Mouse (Mus musculus): ENCODE data around the gene Ubxn11. TPM values are rescaled to one million over a fixed set of nuclear protein-coding genes. Genes with fewer than 3 reads are reported as not detected.

The Ubxn11 gene
- polyA plus RNA-seq (2015; fragmentation: Illumina TruSeq; extraction: RNeasy Lipid Tissue Mini Kit (QIAGEN cat#74804); ENCODE audit: low read depth, low replicate concordance): 19.3 TPM

DNA sequence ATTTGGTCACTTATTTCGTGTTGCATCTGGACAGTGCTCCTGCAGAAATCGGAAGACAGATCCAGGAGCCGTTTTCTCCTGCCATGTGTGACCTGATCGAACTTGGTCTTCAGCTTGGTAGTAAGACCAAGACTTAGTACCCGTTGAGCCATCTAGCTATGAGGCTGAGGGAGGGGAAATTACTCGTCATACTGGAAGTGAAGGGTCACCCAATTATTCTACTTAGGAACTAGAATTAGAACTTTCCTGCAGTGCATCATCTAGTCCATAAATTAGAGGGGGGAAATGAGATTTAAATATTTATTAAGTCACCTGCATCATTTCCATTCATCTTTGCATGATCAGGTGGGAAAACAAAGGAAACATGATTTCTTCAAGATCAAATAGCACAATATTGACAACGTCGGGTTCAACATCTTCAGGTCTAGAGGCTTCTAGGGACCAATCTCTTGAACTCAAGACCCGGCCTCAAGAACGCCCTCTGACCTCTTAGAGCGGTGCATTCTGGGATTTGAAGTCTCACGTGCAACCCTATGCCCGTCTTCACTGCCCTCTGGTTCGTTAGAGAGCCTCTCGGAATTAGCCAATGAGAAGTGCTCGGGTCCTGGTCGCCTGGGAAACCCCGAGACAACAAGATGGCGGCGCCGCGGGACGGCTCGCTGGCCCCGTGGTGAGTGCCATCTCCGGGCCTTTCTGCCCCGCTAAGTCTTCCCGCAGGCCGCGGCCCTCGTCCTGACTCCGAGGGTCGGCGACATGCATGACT, at the start of gene Ubxn11:
TSS of gene Ubxn11 (plus strand) at position 592 of the 763 bp plus-strand sequence.

DNA sequence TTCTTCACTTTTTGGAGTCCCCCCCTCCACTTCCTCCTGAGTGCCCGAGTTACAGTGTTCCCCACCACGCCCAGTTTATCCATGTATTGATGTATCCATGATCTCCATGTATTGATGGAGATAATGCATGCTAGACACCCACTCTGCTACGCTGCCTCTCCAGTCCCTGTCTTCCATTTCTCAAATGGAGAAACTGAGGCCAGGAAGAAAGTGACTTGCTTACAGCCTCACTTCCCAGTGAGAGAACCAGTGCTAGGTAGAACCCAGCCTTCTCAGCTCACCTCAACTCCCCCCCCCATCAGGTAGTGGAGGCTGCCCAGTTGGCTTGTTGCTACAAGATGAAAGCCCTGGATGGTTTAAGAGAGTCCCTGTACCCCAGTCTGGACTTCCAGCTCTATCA, 48.8 kb upstream of the Ubxn11 start, which contains the start of gene Zfp683:
TSS of gene Zfp683 (plus strand) at position 301 of the 400 bp plus-strand sequence.

DNA sequence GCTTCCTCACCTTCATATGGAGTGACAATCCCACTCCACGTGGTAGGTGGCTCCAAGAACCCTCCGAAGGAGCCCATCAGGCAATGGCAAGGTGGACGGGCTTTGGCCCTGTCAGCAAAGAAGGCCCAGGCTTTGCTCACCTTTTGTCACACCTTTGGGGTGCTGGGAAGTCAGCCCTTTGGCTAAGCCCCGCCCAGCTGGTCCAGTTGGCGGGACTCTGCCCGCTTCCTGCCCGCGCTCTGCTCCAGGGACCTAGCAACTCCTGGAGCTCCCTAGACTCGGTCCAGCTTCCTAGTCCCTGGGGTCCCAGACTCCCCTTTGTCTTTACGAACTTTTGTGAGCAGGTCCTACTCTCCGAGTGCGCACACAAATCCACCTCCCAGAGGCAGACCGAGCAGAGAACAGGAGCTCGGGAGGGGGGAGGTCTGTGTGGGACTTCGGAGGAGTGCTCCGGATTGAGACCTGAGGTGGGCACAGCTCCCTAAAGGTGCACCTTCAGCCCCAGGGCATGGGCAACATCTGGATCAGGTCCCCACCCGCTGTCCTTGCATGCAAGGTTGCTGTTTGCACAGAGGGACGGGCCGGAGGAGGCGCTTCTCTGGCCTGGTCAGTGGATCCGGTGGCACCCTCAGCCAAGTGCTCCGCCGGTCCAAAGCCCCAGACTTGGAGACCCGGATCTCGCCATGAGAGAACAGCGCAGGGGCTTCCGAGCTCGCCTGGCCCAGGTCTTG, 42.1 kb upstream of the Ubxn11 start, which contains the start of gene Crybg2:
TSS of gene Crybg2 (plus strand) at position 681 of the 731 bp plus-strand sequence.

DNA sequence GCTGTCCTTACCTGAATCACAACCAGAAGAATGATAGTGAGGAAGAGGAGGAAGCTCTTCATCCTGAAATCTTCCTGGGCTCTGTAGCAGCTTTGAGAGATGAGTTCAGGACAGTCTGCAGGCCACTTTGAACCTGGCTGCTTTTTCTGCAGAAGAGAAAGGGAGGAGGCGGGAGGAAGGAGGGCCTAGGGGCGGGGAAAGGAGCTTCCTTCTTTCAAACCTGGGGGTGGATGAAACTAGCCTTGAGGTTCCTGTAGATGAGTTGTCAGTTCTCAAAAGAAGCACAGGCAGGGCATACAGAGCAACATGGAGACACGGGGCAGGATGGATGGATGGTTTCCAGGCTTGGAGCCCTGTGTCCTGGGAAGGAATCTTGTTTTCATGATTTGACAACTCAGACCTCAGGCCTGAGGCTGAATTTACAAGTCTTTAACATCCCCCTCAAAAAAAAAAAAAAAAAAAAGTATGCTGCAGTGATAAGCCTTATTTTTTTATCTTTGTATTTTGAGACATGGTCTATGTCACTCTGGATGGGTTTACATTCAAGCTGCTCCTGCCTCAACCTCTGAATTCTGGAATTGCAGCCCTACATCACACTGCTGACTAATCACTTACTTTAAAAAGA, 7.3 kb upstream of the Ubxn11 start, which contains the start of gene Cd52:
TSS of gene Cd52 (minus strand) at position 160 of the 625 bp plus-strand sequence.

DNA sequence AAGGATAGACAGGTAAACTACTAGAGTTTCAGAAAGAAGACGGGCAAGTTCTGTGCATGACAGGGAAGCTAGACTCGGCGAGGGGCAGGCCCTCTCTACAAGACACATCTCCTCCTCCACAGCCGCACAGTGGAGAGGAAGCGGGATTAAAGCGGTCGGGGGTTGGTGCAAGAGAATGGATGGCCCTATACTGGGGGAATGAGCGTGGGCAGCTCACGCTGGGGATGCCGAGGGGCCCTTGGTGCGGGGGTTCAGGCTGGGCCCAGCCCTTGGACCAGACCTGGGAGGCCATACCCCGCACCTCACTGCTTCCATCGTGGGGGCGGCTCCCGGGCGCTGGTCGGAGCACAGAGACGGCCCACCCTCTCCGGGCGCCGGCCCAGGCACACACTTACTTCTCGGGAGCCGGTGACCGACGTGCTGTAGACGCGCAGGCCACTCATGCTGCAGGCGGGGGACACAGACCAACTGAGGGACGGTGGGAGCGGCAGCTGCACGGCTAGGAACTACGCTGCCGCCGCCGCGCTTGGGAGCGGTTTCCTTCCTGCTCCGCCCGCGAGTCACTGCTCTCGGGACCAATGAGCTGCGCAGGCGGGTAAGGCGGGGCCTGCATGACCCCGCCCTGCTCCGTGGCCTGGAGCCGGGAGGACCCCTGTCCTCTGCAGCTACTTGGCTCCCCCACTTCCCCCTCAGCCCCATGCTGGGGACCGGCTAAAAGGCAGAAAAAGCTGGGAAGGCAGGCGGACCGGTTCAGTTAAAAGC, 26.0 kb downstream of the Ubxn11 start, which contains the start of gene Sh3bgrl3:
TSS of gene Sh3bgrl3 (minus strand) at position 569 of the 762 bp plus-strand sequence.

Other genes starting within 250 kb of the Ubxn11 start
- 12.6 TPM for gene Rps6ka1, start 214.8 kb upstream of the Ubxn11 start, polyA plus RNA-seq (2015; fragmentation: Illumina TruSeq; extraction: RNeasy Lipid Tissue Mini Kit (QIAGEN cat#74804); ENCODE audit: low read depth, low replicate concordance)
- 235 TPM for gene Hmgn2, start 133.9 kb upstream of the Ubxn11 start, polyA plus RNA-seq (2015; fragmentation: Illumina TruSeq; extraction: RNeasy Lipid Tissue Mini Kit (QIAGEN cat#74804); ENCODE audit: low read depth, low replicate concordance)
- 54.8 TPM for gene Dhdds, start 101.7 kb upstream of the Ubxn11 start, polyA plus RNA-seq (2015; fragmentation: Illumina TruSeq; extraction: RNeasy Lipid Tissue Mini Kit (QIAGEN cat#74804); ENCODE audit: low read depth, low replicate concordance)
- 0.12 TPM for gene Lin28a, start 83.7 kb upstream of the Ubxn11 start, polyA plus RNA-seq (2015; fragmentation: Illumina TruSeq; extraction: RNeasy Lipid Tissue Mini Kit (QIAGEN cat#74804); ENCODE audit: low read depth, low replicate concordance)
- not detected for gene Zfp683, start 48.7 kb upstream of the Ubxn11 start, polyA plus RNA-seq (2015; fragmentation: Illumina TruSeq; extraction: RNeasy Lipid Tissue Mini Kit (QIAGEN cat#74804); ENCODE audit: low read depth, low replicate concordance)
- gene Crybg2, start 41.8 kb upstream of the Ubxn11 start, polyA plus RNA-seq (2015; fragmentation: Illumina TruSeq; extraction: RNeasy Lipid Tissue Mini Kit (QIAGEN cat#74804); ENCODE audit: low read depth, low replicate concordance): 3.2 TPM
- gene Cd52, start 7.5 kb upstream of the Ubxn11 start, polyA plus RNA-seq (2015; fragmentation: Illumina TruSeq; extraction: RNeasy Lipid Tissue Mini Kit (QIAGEN cat#74804); ENCODE audit: low read depth, low replicate concordance): 9.8 TPM
- gene Sh3bgrl3, start 26.2 kb downstream of the Ubxn11 start, polyA plus RNA-seq (2015; fragmentation: Illumina TruSeq; extraction: RNeasy Lipid Tissue Mini Kit (QIAGEN cat#74804); ENCODE audit: low read depth, low replicate concordance): 286 TPM
- 12.2 TPM for gene Cep85, start 84.5 kb downstream of the Ubxn11 start, polyA plus RNA-seq (2015; fragmentation: Illumina TruSeq; extraction: RNeasy Lipid Tissue Mini Kit (QIAGEN cat#74804); ENCODE audit: low read depth, low replicate concordance)
- gene Gm7534, start 100.4 kb downstream of the Ubxn11 start, polyA plus RNA-seq (2015; fragmentation: Illumina TruSeq; extraction: RNeasy Lipid Tissue Mini Kit (QIAGEN cat#74804); ENCODE audit: low read depth, low replicate concordance): not detected
- not detected for gene Catsper4, start 124.8 kb downstream of the Ubxn11 start, polyA plus RNA-seq (2015; fragmentation: Illumina TruSeq; extraction: RNeasy Lipid Tissue Mini Kit (QIAGEN cat#74804); ENCODE audit: low read depth, low replicate concordance)
- gene Cnksr1, start 135.8 kb downstream of the Ubxn11 start, polyA plus RNA-seq (2015; fragmentation: Illumina TruSeq; extraction: RNeasy Lipid Tissue Mini Kit (QIAGEN cat#74804); ENCODE audit: low read depth, low replicate concordance): 0.18 TPM
- gene E130218I03Rik, start 141.1 kb downstream of the Ubxn11 start, polyA plus RNA-seq (2015; fragmentation: Illumina TruSeq; extraction: RNeasy Lipid Tissue Mini Kit (QIAGEN cat#74804); ENCODE audit: low read depth, low replicate concordance): not detected
- gene Zfp593, start 143.0 kb downstream of the Ubxn11 start, polyA plus RNA-seq (2015; fragmentation: Illumina TruSeq; extraction: RNeasy Lipid Tissue Mini Kit (QIAGEN cat#74804); ENCODE audit: low read depth, low replicate concordance): 12.3 TPM
- gene Gm30191, start 144.4 kb downstream of the Ubxn11 start, polyA plus RNA-seq (2015; fragmentation: Illumina TruSeq; extraction: RNeasy Lipid Tissue Mini Kit (QIAGEN cat#74804); ENCODE audit: low read depth, low replicate concordance): not detected
- gene Grrp1, start 151.5 kb downstream of the Ubxn11 start, polyA plus RNA-seq (2015; fragmentation: Illumina TruSeq; extraction: RNeasy Lipid Tissue Mini Kit (QIAGEN cat#74804); ENCODE audit: low read depth, low replicate concordance): 4.2 TPM
- 11.7 TPM for gene Pdik1l, start 185.3 kb downstream of the Ubxn11 start, polyA plus RNA-seq (2015; fragmentation: Illumina TruSeq; extraction: RNeasy Lipid Tissue Mini Kit (QIAGEN cat#74804); ENCODE audit: low read depth, low replicate concordance)
- not detected for gene Trim63, start 212.6 kb downstream of the Ubxn11 start, polyA plus RNA-seq (2015; fragmentation: Illumina TruSeq; extraction: RNeasy Lipid Tissue Mini Kit (QIAGEN cat#74804); ENCODE audit: low read depth, low replicate concordance)
- gene Slc30a2, start 240.6 kb downstream of the Ubxn11 start, polyA plus RNA-seq (2015; fragmentation: Illumina TruSeq; extraction: RNeasy Lipid Tissue Mini Kit (QIAGEN cat#74804); ENCODE audit: low read depth, low replicate concordance): not detected

Measured in brain, adult 10 weeks (tissue).